Comparison of ENCODE assay signal across 7 mouse cellular contexts in genomic region chr11:3124932-3125810, GRCm38 (mm10).
DNase-seq lines count a peak whose midpoint lies in the region; ATAC-seq and TF ChIP-seq lines count a peak whose summit lies in the region.
"Not testable (repeated sequence)": the region's sequence is repeated elsewhere in the genome, so short reads cannot be mapped to it uniquely, and the experiment has no call there.

No protein-coding gene starts in this region.

- WGBS in heart, adult 2 months = 75% methylated on average over 22 of the region's 22 CpGs
- WGBS in midbrain, postnatal 0 days = 87% methylated on average over 22 of the region's 22 CpGs

- intact Hi-C loops in heart, adult 2 months (cut with DNase I) = not testable (repeated sequence)

- not testable (repeated sequence) for H3K9me3 ChIP-seq in E14TG2a.4 (ENCODE audit: low read length)
- peaks cover 15% of the 10 kb centered on the region; the same call in 1 of the 2 replicates for H3K9me3 ChIP-seq in midbrain, postnatal 0 days (ENCODE audit: low read length)

- not testable (repeated sequence) for H3K4me3 ChIP-seq in E14TG2a.4 (replicated peaks; ENCODE audit: low read length); heart, adult 2 months; midbrain, postnatal 0 days (ENCODE audit: low read depth, low read length)
- peak overlapping the region; percentile 66; the same call in 1 of the 2 replicates for H3K4me3 ChIP-seq in layer of hippocampus, adult 2 months

- H3K4me1 ChIP-seq in E14TG2a.4 (replicated peaks; ENCODE audit: low read depth, low read length) = peaks cover 12% of the 10 kb centered on the region
- H3K4me1 ChIP-seq in heart, adult 2 months (ENCODE audit: control insufficient read depth, insufficient read depth, low read length); midbrain, postnatal 0 days (ENCODE audit: insufficient read depth, low read length): not testable (repeated sequence)

- not testable (repeated sequence) for ATAC-seq in midbrain, postnatal 0 days (ENCODE audit: low FRiP score)

- not testable (repeated sequence) for TF ChIP-seq POLR2A in heart, adult 2 months (IDR thresholded peaks at IDR 0.05; ENCODE audit: insufficient read depth, low read depth, low read length)

- H3K36me3 ChIP-seq in E14TG2a.4 (ENCODE audit: insufficient read depth, low read length); heart, adult 2 months (ENCODE audit: control insufficient read depth, insufficient read depth, low read length); midbrain, postnatal 0 days (ENCODE audit: insufficient read depth, low read length); splenic B cell, adult 2 months (ENCODE audit: control insufficient read depth, insufficient read depth, low read length, poor library complexity, severe bottlenecking): not testable (repeated sequence)

- H3K27ac ChIP-seq in heart, adult 2 months; midbrain, postnatal 0 days (ENCODE audit: low read depth, low read length): not testable (repeated sequence)
- peak overlapping the region; percentile 94; the same call in 1 of the 2 replicates for H3K27ac ChIP-seq in layer of hippocampus, adult 2 months

- peak; percentile 47 for DNase-seq in adrenal gland, postnatal 14 days
- DNase-seq in cerebellum, postnatal 10 days = peak; percentile 37 to 57
- not testable (repeated sequence) for DNase-seq in heart, adult 2 months; layer of hippocampus, adult 2 months (ENCODE audit: low spot score in 2 of 2); midbrain, postnatal 0 days (ENCODE audit: low spot score)
- DNase-seq in splenic B cell, adult 2 months (ENCODE audit: low read depth, low spot score) = peak; percentile 54

- peak; percentile 18; the same call in 1 of the 2 replicates for TF ChIP-seq CTCF in E14TG2a.4 (conservative IDR thresholded peaks at IDR 0.05; ENCODE audit: low read length)
- TF ChIP-seq CTCF in heart, adult 2 months (IDR thresholded peaks at IDR 0.05) = peak; percentile 47
- TF ChIP-seq CTCF in layer of hippocampus, adult 2 months (conservative IDR thresholded peaks at IDR 0.05) = peak; percentile 60
- peak; percentile 41 for TF ChIP-seq CTCF in midbrain, postnatal 0 days (IDR thresholded peaks at IDR 0.05)

- H3K4me2 ChIP-seq in midbrain, postnatal 0 days (ENCODE audit: low read depth, low read length, poor library complexity, severe bottlenecking) = not testable (repeated sequence)

- not testable (repeated sequence) for H3K79me2 ChIP-seq in heart, adult 2 months (replicated peaks; ENCODE audit: control insufficient read depth, insufficient read depth, low read length)

- not testable (repeated sequence) for TF ChIP-seq EP300 in heart, adult 2 months (IDR thresholded peaks at IDR 0.05; ENCODE audit: insufficient read depth, low read depth, low read length)

- H3K27me3 ChIP-seq in E14TG2a.4 (ENCODE audit: insufficient read depth, low read length); heart, adult 2 months (ENCODE audit: control insufficient read depth, insufficient read depth, low read length); midbrain, postnatal 0 days (ENCODE audit: insufficient read depth, low read length); splenic B cell, adult 2 months (ENCODE audit: control insufficient read depth, insufficient read depth, low read length, poor library complexity, severe bottlenecking): not testable (repeated sequence)

- H3K9ac ChIP-seq in heart, adult 2 months (ENCODE audit: low read depth, low read length); midbrain, postnatal 0 days (replicated peaks; ENCODE audit: low read length, poor library complexity, severe bottlenecking): not testable (repeated sequence)
